Mouse (Mus musculus) frontal cortex, adult 2 months (tissue): ENCODE measurements around the gene Cry2. TPM values are rescaled to one million over a fixed set of nuclear protein-coding genes. Genes with fewer than 3 reads are reported as not detected.

ENCODE experiments used
- DNase-seq, 2 experiments: peaks; one replicate each; pipeline ENCODE4 v3.0.0; 2022; ENCODE audit warnings: low spot score in 1 of 2; ENCODE audit errors: extremely low spot score in 1 of 2
- polyA plus RNA-seq: library from polyadenylated mRNA; depleted of rRNA; stranded (reverse); fragments of >200 nt; gene quantifications from 2 replicates; pipeline ENCODE4 v1.2.3, GENCODE M21; 2012

Cry2 gene
- polyA plus RNA-seq, 1 experiment = 94.1 TPM

DNA sequence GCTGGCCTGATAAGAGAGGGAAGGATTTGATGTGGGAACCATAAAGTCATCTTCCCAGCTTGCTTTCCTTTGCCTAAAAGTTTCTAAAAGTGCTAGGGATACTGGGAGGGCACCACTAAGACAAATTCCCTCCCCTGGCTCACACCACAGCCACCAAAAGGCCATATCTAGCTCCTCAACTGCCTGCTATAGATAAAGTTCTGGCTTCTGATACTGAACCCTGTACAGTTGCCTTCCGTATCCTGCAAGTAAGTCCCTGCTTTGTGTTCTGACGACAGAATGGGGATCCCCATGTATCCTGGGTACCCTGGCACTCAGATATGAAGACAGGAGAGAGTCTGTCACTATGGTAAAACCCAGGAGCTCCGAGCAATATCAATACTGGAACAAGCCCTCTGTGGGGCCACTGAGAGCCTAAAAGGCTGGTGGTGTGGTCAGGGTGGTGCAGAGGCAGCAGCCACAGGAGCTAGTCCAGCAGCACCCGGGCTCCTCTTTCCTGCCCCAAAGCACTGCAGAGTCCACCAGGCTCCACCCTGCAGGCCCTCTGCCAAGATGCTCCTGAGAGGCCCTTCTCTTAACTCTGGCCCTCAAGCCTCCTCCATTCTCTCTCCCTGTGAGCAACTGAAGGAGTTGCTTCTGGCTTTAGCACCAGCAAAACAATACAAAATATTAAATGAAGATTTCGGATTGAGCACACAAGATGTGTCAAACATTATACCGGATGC, 43.5 kb downstream of the Cry2 start:
- no peak for DNase-seq

DNA sequence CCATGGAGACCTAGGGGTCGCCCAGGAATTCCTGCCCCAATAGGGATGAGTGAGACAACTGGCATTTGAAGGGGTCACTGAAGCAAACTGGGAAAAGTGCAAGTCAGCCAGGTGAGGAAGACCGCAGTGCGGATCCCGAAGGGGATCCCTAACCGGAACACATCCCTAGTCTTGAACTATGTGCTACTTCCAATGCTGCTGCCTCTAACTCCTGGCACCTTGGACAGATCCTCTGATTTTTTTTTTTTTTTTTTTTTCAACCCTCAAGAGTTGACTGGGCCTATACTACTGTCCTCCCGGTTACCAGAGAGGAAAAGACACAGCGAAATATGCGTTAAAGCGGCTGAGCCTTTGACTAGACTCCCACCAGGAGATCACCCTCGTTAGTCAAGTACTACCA, 44.2 kb downstream of the Cry2 start:
- DNase-seq = no peak

DNA sequence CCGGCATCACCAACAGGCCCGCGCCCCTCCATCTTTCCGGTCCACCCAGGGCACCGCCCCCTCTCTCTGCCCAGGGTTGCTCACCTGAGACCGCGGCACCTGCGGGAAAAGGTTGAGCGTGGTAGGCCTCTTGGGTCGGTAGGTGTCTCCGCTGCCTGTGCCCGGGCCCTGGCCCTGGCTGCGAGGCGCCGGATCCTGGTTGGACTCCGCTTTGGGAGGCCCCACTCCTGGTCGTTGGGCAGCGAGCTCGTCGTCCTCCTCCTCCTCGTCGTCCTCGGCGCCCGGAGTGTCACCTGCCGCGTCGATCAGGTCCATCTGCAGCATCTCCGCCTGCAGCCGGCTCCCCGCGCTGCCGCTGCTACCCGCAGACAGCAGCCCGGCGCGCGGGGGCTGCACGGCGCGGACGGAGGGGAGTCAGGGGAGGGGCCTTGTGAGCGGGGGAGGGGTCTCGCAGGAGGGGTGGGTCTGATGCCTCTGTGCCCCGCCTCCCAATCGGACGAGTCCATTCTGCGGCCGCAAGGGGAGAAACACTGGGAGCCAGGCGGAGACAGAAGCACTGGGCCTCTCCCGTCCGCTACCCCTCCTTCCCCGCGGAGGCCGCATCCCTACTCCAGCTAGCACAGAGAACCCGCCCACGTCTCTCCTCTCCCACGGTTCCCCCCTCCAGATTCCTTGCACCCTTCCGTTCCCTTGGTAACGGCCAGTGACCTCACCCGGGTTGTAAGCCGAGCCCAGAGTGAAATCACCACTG, 44.8 kb downstream of the Cry2 start:
- DNase-seq = peak; percentile 94 to 95

- peak in 1 of 2 experiments; percentile 72 for DNase-seq
Measured at GRCm38 (mm10) chr2:92388081-92388517, 45.7 kb downstream of the Cry2 start.

- DNase-seq = peak; percentile 67 to 73
Measured at GRCm38 (mm10) chr2:92387646-92388045, 46.2 kb downstream of the Cry2 start.

DNA sequence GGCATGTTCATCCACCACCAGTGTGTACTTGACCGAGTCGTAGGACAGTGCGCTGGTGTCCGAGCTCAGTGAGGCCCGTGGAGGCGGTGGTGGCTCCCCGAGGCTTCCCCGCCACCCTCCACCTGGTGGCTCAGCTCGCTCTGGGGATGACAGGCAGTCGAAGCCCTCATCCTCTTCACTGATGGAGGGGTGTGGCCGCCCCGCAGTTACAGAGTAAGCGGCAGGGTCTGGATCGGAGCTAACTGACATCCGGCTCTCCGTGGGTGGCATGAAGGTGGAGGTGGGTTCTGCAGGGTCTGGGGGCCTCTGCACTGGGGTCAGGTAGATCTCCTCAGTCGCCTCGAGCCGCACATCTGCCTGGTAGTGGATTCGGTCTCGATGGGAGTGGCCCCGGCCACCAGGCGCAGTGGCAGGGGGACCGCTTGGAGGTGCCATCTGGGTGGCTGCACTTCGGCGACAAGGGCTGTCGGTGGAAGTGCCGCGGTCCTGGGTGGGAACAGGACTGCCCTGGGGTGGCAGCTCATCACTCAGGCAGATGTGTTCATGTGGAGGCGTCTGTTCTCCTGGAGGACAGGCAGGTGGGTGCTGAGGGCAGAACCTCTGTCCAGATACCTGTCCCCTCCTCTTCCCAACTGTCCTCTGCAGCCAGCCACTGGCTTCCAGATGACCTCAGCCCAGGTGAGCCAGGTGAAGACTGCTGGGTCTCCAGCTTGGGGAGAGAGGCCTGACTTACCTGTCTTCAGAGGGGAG, 46.8 kb downstream of the Cry2 start:
- DNase-seq = no peak

DNA sequence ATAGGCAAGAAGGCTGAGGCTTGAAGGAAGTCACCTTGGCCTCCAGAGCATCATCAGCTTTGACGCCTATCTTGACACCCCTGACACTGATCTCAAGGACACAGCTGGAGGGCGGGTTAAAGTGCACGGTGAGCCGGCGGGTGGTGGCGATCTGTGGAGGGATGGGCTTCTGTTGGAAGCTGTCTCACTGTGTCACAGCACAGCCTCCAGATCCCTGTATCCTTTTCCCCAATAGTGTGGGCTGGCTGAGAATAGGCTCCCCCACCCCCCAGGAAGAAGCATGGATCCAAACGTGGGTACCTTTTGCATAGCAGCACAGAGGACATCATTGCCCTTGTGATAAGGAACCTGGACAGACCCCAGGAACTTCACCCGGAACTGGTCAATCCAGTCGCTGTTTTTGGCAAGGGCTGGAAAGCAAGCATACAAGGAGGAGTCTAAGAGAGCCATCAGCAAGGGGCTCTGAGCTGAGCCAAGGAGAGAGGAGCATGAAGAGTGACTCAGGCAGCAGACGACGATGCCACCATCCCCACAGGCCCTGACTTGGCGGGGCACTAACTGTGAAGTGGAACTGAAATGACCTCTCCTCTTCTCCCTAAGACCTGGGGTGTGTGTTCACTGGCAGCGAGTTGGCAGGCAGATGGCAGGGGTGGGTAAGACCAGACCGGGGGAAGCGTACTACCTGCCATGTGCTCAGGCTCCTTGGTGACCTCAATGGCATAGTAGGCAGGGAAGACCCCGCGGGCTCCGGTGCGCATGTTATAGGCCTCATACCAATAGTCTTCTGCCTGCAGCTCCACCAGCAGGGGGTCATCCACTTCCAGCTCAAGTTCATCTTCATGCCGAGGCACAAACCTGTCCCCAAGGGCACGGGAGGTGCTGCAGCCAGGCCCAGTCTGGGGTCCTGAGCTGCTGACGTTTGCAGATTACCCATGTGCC, 48.5 kb downstream of the Cry2 start:
- DNase-seq = no peak

DNA sequence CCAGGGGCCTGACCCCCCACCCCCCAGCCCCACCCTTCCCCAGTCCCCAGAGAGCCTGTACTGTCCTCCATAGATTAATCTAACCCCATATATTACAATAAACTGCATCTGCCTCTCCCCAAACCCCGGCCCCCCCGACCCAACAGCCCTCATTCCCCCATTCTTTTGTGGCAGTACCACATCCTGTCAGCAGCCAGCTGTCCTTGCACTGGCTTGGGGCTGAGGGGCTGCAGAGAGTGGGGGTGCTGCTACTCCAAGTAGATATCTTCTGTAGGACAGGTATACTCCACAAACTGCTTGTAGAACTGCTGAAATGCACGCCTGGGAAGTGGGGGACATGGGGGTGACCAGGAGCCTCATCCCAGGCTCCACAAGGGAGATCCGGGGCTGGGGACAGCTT, 49.7 kb downstream of the Cry2 start:
- DNase-seq = no peak

DNA sequence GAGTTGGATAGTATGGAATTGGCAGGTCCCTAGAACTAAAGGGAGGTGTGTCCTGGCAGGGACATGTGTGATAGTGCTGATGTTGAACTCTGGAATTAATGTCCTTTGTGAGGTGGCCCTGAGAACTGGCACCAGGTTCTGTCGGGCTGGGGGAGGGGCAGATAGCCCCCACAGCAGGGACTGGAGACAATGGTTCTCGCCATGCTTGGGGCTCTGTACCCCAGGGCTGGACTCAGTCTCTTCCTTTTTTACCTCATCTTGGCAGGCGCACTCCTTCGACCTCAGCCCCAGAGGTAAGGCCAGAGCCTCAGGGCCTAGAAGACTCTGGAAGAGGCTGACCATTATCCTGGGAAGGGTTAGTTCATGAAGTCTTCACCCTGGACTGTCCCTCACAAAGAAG, 51.1 kb downstream of the Cry2 start:
- DNase-seq = no peak

DNA sequence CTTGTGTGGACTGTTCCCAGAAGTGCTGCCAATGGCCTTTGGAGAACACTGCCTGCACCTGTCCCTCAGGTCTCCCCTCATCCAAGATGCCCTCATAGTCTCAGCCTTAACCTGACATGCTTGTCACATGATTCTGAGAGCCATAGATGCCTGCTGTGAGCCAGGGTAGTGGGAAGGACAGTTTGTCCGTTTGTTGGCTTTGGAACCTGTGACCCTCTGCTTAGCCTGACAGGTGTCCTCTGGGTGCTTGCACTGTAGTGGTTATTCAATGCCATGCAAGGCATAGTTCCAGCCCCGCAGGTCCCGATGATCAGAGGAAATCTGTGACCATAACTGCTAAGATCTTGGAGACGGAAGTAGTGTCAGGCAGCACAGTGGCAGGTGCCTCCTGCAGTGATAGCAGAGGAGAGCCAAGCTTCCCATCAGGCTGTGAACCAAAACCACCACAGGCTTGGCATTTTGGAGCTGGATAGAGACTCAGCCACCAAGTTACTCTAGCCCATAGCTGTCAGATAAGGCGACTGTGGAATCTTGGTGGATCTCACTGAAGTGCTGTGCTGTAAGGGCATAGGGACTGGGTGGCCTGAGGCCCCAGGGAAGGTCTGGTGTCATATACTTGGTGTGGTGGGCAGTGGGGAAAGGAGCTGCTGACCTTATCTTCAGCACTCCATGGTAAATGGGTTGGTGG, 51.8 kb downstream of the Cry2 start, which contains the start of gene 1700029I15Rik:
TSS of gene 1700029I15Rik (plus strand) at position 638 of the 688 bp plus-strand sequence.
- DNase-seq = no peak

GRCm38 (mm10) chr2:92381161-92381560, 52.7 kb downstream of the Cry2 start:
- no peak for DNase-seq

DNA sequence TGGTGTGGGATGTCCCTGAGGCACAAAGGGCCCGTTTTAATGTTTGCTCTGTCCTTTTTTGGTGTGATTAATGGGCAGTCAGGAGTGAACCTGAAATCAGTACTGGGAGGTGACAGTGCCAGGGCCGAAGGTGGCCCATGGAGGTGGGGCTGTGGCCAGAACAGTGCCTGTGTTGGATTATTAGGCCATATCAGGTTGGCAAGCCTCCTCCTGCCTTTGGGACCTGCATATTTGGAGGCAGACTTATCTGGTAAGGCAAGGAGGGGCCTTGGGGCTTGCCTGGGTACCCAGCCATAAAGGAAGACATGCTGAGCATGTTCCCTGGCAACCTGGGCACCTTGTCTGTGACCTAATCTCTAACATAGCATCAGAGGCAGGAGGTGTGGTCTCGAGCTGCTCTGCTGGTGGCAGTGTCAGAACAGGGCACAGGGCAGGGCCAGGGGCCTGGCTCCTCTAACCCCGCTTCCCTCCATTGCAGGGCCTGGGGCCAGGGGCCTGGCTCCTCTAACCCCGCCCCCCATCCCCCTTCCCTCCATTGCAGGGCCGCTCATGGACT, 53.3 kb downstream of the Cry2 start:
- no peak for DNase-seq

- no peak for DNase-seq
Measured at GRCm38 (mm10) chr2:92379783-92380494, 53.9 kb downstream of the Cry2 start.

GRCm38 (mm10) chr2:92377320-92377719, 56.5 kb downstream of the Cry2 start:
- no peak for DNase-seq

- DNase-seq = no peak
Measured at GRCm38 (mm10) chr2:92376300-92376699, 57.5 kb downstream of the Cry2 start.

- no peak for DNase-seq
Measured at GRCm38 (mm10) chr2:92375788-92376187, 58.1 kb downstream of the Cry2 start.

- peak; percentile 96 to 97 for DNase-seq
Measured at GRCm38 (mm10) chr2:92375099-92375623, 58.7 kb downstream of the Cry2 start.

- DNase-seq = peak in 1 of 2 experiments; percentile 73
Measured at GRCm38 (mm10) chr2:92374514-92374913, 59.3 kb downstream of the Cry2 start, which contains the start of the genes Pex16 and Large2. Gene Pex16, plus strand, starts transcription at chr2:92374676. Gene Large2, minus strand, starts transcription at chr2:92374869.
